In the genomic region with DNA sequence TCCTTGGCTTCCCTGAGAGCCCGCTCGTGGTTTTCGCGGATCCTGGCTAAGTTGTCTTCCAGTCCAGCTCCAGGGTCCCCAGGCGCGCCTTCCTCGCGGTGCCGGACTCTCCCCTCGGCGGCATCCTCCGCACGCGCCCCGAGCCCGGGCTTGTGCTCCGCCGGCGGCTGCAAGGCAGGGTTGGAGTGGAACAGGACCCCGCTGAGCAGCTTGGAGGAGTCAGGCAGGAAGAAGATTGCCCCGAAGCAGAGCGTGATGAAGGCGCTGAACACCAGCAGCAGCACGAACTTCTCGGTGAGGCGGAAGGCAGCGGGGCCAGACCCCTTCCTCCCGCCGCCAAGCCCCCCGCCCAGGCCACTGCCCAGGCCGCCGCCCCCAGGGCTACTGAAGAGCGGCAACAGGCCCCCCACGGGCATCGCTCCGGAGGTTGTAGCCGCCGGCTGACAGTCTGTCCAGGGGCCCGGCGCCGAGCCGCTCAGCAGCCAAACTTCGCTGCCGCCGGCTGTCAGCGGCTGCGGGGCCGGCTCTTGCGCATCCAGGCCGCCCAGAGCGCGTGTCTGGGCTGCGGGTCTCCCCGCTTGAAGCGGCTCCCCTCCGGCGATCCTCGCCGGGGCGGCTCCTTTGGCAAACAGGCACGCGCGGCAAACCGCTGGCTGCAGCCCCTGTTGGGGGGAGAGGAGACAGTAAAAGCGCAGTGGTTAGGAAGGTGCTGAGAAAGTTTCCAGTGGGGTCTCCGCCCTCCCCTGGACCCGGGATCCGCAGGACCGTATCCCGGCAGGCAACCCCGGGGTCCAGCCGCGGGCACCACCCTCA, we compare ENCODE assay signal across 8 mouse cellular contexts. TPM values are rescaled to one million over a fixed set of nuclear protein-coding genes. Genes with fewer than 3 reads are reported as not detected.
DNase-seq lines count a peak whose midpoint lies in the region; ATAC-seq and TF ChIP-seq lines count a peak whose summit lies in the region.

No protein-coding gene starts in this region.

- no peak for TF ChIP-seq CTCF in intestine, postnatal 0 days (IDR thresholded peaks at IDR 0.05; ENCODE audit: low read depth)

- H3K4me2 ChIP-seq in intestine, postnatal 0 days (replicated peaks; ENCODE audit: low read depth), result peak overlapping the region; percentile 99

- H3K27ac ChIP-seq in intestine, postnatal 0 days (ENCODE audit: low read depth, low read length), result peak overlapping the region; percentile 92

- H3K4me1 ChIP-seq in intestine, postnatal 0 days (replicated peaks; ENCODE audit: control insufficient read depth, insufficient read depth, low read length), result peaks cover 3% of the 10 kb centered on the region; the same call in 1 of the 2 replicates

- peak; percentile 9; the same call in 1 of the 2 replicates for ATAC-seq in intestine, postnatal 0 days

- H3K27me3 ChIP-seq in intestine, postnatal 0 days (replicated peaks; ENCODE audit: control insufficient read depth, insufficient read depth, low read length), result no peaks in the 10 kb centered on the region

- H3K9ac ChIP-seq in intestine, postnatal 0 days (ENCODE audit: low read depth, low read length), result peak overlapping the region; percentile 85

- no peaks in the 10 kb centered on the region for H3K9me3 ChIP-seq in intestine, postnatal 0 days (ENCODE audit: control insufficient read depth)

- WGBS in intestine, postnatal 0 days, result under 1% methylated on average over 73 of the region's 73 CpGs

- intact Hi-C loops in gastrocnemius, postnatal 36 days (cut with DNase I), result loop anchor here (10.0 kb wide), 1 partner anchor 160 kb away; no protein-coding TSS in a partner anchor

- DNase-seq in urinary bladder, adult 18-20 months (ENCODE audit: low spot score in 2 of 2), result peak; percentile 18 to 66
- no peak for DNase-seq in urinary bladder, postnatal 10 days (ENCODE audit: low spot score)
- DNase-seq in cerebellum, postnatal 14 days, result peak; percentile 50 to 56
- peak; percentile 7 to 27 for DNase-seq in gastrocnemius, postnatal 36 days
- DNase-seq in lung, postnatal 36 days, result peak; percentile 21
- DNase-seq in right cerebral cortex, postnatal 14 days, result peak; percentile 37
- DNase-seq in yolk sac, embryonic 10.5 days (ENCODE audit: low spot score), result peak; percentile 58

- peak overlapping the region; percentile 84 for H3K4me3 ChIP-seq in intestine, postnatal 0 days (ENCODE audit: low read depth, low read length)

- H3K36me3 ChIP-seq in intestine, postnatal 0 days (ENCODE audit: control insufficient read depth, insufficient read depth), result no peaks in the 10 kb centered on the region

RNA-seq across cellular contexts. Expression of gene Man1a, which starts 1.6 kb away (rescaled TPM):
- 10 to 100 TPM in 1 of 2 experiments, 1 to 10 TPM in 1; 8.9 to 10.6 TPM for total RNA-seq in gastrocnemius, postnatal 36 days (2021)
- polyA plus RNA-seq in intestine, postnatal 0 days (2015; fragmentation: Nextera tagmentation; extraction: Ambion mirVana), result 29.9 and 33.0 TPM in 2 replicates
